Mouse (Mus musculus) liver, postnatal 0 days (tissue): ENCODE data around the gene Map4k4.

Experiments used
- CTCF ChIP-seq: sonication (generic); IDR thresholded peaks from 2 replicates; pipeline ENCODE4 v1.5.1; 2016; ENCODE audit warnings: antibody characterized with exemption, low read depth
- EP300 ChIP-seq: IDR thresholded peaks from 2 replicates; pipeline ENCODE4 v1.6.1; 2016; ENCODE audit warnings: antibody characterized with exemption, low read depth, mild to moderate bottlenecking

DNA sequence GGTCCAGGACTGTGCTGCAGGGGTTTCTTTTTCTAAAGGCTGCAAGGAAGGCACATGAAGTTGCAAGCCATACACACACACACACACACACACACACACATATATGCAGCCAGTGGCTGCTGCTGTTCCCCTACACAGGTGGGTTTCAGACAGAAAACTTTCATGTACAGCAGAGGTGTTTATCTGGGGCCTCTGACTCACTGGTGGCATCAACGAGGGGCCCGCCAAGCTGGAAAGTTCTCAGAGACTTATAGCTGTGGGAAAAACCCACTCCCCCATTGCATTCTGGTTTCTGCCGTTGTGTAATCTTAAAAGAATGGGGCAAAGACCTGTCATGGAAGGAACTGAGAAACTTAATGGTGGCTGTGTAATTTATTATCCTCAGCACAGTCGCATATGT lies 132.6 kb downstream of the Map4k4 start:
- TF ChIP-seq EP300 (no peak), CTCF (no peak)
